Mouse (Mus musculus) heart, adult 2 months (tissue): ENCODE measurements at regions not wholly inside any gene's neighbourhood (a gene's known extent, or its start where the extent isn't known, plus 50 kb on each side); places are given as distances from the start of the nearest gene placed in this dataset.

Experiments
- EP300 ChIP-seq: fragments of 200-500 bp; IDR thresholded peaks from 2 replicates; pipeline ENCODE4 v1.6.1; 2011; ENCODE audit warnings: low read depth, low read length, control low read depth; ENCODE audit not compliant: insufficient read depth
- POLR2A ChIP-seq: fragments of 200-500 bp; IDR thresholded peaks from 2 replicates; pipeline ENCODE4 v1.6.1; 2011; ENCODE audit warnings: mild to moderate bottlenecking, low read depth, low read length, control low read depth; ENCODE audit not compliant: insufficient read depth

DNA sequence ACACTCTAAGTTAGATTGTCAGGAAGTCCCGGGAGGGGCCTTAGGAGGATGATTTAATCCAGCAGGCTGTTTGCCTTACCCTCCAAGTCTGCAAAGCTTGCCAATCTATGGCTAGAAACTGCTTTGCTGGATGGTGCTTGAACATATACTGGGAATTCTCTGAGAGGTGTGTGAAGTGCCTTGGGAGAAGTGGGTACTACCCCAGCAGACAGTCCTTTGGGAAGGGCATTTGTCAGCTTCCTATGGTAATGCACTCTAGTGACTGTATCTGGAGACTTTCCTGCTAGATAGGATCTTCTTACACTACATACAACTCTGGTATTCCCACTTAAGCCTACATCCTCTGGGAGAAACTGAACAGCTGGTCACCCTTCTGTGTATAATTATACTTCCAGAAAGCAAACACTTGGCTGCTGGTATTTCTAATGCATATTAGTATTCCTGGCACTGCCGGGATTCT, 384.4 kb upstream of the Gli3 start:
- TF ChIP-seq EP300 (no peak), POLR2A (no peak)
